Mouse (Mus musculus): ENCODE data around the gene Bex4. TPM values are rescaled to one million over a fixed set of nuclear protein-coding genes. Genes with fewer than 3 reads are reported as not detected.
A peak's percentile ranks its signal among the peaks of the same experiment; 100 is the strongest.
"Not testable (repeated sequence)": the region's sequence is repeated elsewhere in the genome, so short reads cannot be mapped to it uniquely, and the experiment has no call there.

The Bex4 gene
- total and polyA plus RNA-seq, 2 experiments from 2014 or later = 20.0 to 153 TPM

DNA sequence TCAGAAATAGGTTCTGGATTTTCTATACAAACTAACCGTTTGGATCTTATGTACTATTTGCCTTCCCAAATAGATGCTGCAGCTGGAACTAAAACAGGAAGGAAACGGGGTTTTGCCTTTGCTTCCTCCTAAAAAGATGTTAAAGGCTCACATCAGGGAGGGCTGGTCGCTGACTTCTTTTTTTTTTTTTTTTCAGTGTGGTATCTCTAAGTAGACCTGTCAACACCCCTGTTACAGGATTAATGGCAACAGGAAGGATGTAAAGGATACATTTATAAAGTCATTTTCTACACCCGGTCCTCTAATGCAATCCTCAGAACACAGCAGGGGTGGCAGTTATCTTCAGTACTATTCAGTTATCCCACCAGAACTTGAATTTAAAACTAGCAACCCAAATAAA is 23.8 kb upstream of the Bex4 start:
- no peaks in the 10 kb centered on the region for H3K36me3 ChIP-seq (ENCODE audit: insufficient read depth, low read length)
- H3K4me1 ChIP-seq (ENCODE audit: insufficient read depth, low read length) = no peaks in the 10 kb centered on the region
- H3K9ac ChIP-seq (replicated peaks; ENCODE audit: low read length) = no peak overlapping the region
- no peak for TF ChIP-seq CTCF (IDR thresholded peaks at IDR 0.05; ENCODE audit: low read depth)
- H3K9me3 ChIP-seq (ENCODE audit: low read length) = no peaks in the 10 kb centered on the region
- ATAC-seq (peak; percentile 10; the same call in 1 of the 2 replicates), DNase-seq (ENCODE audit: low spot score) (no peak)
- H3K4me2 ChIP-seq (ENCODE audit: low read depth, low read length) = peak overlapping the region; percentile 50
- peak overlapping the region; percentile 6; the same call in 1 of the 2 replicates for H3K4me3 ChIP-seq (ENCODE audit: low read length)
- H3K27me3 ChIP-seq (ENCODE audit: insufficient read depth, low read length) = no peaks in the 10 kb centered on the region
- H3K27ac ChIP-seq = no peak overlapping the region
- 49% methylated on average over 4 of the region's 4 CpGs for WGBS

- Histone ChIP-seq H3K27me3 (ENCODE audit: insufficient read depth, low read length) (no peaks in the 10 kb centered on the region), H3K9me3 (ENCODE audit: low read length) (no peaks in the 10 kb centered on the region), H3K27ac (peak overlapping the region; percentile 87), H3K4me2 (ENCODE audit: low read depth, low read length) (peak overlapping the region; percentile 50), H3K9ac (replicated peaks; ENCODE audit: low read length) (peak overlapping the region; percentile 37; the same call in 1 of the 2 replicates), H3K4me3 (ENCODE audit: low read length) (peak overlapping the region; percentile 36), H3K36me3 (ENCODE audit: insufficient read depth, low read length) (no peaks in the 10 kb centered on the region), H3K4me1 (ENCODE audit: insufficient read depth, low read length) (no peaks in the 10 kb centered on the region)
- TF ChIP-seq CTCF (IDR thresholded peaks at IDR 0.05; ENCODE audit: low read depth) = no peak
- ATAC-seq = peak; percentile 99
- DNase-seq (ENCODE audit: low spot score) = peak; percentile 93
- WGBS = 34% methylated on average over 23 of the region's 23 CpGs
Measured at GRCm38 (mm10) chrX:136115419-136115961, 23.3 kb upstream of the Bex4 start.

DNA sequence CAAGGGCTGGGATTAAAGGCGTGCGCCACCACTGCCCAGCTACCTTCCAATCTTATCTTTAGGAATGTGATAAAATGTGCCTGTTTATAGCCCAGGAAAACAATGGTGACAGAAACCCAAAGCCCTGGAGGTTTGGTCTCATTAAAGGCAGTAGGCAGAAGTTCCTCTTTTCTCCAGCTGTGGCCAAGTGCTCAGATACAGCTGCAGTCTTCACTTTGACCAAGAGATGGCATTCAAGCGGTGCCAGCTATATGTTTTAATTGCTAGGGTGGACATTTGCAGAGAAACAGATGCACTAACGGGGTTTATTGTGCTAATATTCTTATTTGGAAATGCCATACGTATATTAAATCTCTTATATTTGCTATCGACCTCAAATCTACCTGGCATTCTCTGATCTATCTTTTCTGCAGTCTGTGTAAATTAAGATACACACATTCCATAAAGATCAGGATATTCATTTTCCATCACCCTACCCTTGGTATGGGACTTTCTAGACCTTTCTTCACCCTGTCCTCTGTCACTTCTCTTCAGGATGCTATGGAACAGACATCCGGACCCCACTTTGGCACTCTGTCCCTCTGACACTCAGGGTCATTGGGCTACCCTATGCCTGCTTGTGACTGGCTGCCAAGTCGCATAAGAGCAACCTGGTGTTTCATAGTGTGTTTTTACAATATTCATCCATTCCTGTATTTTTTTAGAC is 11.6 kb upstream of the Bex4 start:
- no peak overlapping the region for H3K9ac ChIP-seq (replicated peaks; ENCODE audit: low read length)
- TF ChIP-seq CTCF (IDR thresholded peaks at IDR 0.05; ENCODE audit: low read depth) = peak; percentile 40; the same call in 1 of the 2 replicates
- ATAC-seq (no peak), DNase-seq (ENCODE audit: low spot score) (peak; percentile 34)
- H3K27me3 ChIP-seq (ENCODE audit: insufficient read depth, low read length) = no peaks in the 10 kb centered on the region
- H3K9me3 ChIP-seq (ENCODE audit: low read length) = no peaks in the 10 kb centered on the region
- H3K4me2 ChIP-seq (ENCODE audit: low read depth, low read length) = no peak overlapping the region
- no peaks in the 10 kb centered on the region for H3K4me1 ChIP-seq (ENCODE audit: insufficient read depth, low read length)
- WGBS = 66% methylated on average over 8 of the region's 8 CpGs
- H3K36me3 ChIP-seq (ENCODE audit: insufficient read depth, low read length) = no peaks in the 10 kb centered on the region
- H3K27ac ChIP-seq = no peak overlapping the region
- H3K4me3 ChIP-seq (ENCODE audit: low read length) = no peak overlapping the region

DNA sequence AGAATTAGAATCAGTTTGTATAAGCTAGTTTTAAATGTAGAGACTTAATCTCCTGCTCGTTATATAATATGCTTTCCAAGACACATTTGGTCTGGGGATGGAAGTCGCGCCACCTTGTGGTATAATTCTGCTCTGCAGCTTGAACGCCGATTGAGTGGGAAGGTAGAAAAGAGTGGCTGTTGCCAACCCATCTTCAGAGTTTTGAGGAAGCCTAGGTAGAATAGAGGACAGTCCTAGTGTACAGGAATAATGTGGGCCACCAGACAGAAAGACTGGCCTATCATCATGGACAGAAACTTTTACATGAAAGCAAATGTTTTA is 11.1 kb upstream of the Bex4 start:
- H3K4me2 ChIP-seq (ENCODE audit: low read depth, low read length) = no peak overlapping the region
- WGBS = 21% methylated on average over 5 of the region's 5 CpGs
- H3K36me3 ChIP-seq (ENCODE audit: insufficient read depth, low read length) = no peaks in the 10 kb centered on the region
- no peak overlapping the region for H3K4me3 ChIP-seq (ENCODE audit: low read length)
- ATAC-seq = no peak
- H3K27ac ChIP-seq = no peak overlapping the region
- no peaks in the 10 kb centered on the region for H3K27me3 ChIP-seq (ENCODE audit: insufficient read depth, low read length)
- peak; percentile 74 for TF ChIP-seq CTCF (IDR thresholded peaks at IDR 0.05; ENCODE audit: low read depth)
- H3K4me1 ChIP-seq (ENCODE audit: insufficient read depth, low read length) = no peaks in the 10 kb centered on the region
- no peak overlapping the region for H3K9ac ChIP-seq (replicated peaks; ENCODE audit: low read length)
- DNase-seq (ENCODE audit: low spot score) = peak; percentile 57
- no peaks in the 10 kb centered on the region for H3K9me3 ChIP-seq (ENCODE audit: low read length)

GRCm38 (mm10) chrX:136135559-136135958 is 3.2 kb upstream of the Bex4 start:
- Histone ChIP-seq H3K27me3 (ENCODE audit: insufficient read depth, low read length) (no peaks in the 10 kb centered on the region), H3K9me3 (ENCODE audit: low read length) (no peaks in the 10 kb centered on the region), H3K4me2 (ENCODE audit: low read depth, low read length) (no peak overlapping the region), H3K36me3 (ENCODE audit: insufficient read depth, low read length) (no peaks in the 10 kb centered on the region), H3K27ac (no peak overlapping the region), H3K4me3 (ENCODE audit: low read length) (no peak overlapping the region), H3K4me1 (ENCODE audit: insufficient read depth, low read length) (no peaks in the 10 kb centered on the region), H3K9ac (replicated peaks; ENCODE audit: low read length) (no peak overlapping the region)
- no peak for ATAC-seq
- TF ChIP-seq CTCF (IDR thresholded peaks at IDR 0.05; ENCODE audit: low read depth) = no peak
- 89% methylated on average over 4 of the region's 4 CpGs for WGBS
- no peak for DNase-seq (ENCODE audit: low spot score)

- H3K4me3 ChIP-seq (ENCODE audit: low read length) = peak overlapping the region; percentile 32
- ATAC-seq = peak; percentile 19; the same call in 1 of the 2 replicates
- H3K27ac ChIP-seq; H3K36me3 ChIP-seq (ENCODE audit: insufficient read depth, low read length); H3K27me3 ChIP-seq (ENCODE audit: insufficient read depth, low read length); H3K9ac ChIP-seq (replicated peaks; ENCODE audit: low read length); H3K4me1 ChIP-seq (ENCODE audit: insufficient read depth, low read length); DNase-seq (ENCODE audit: low spot score); H3K9me3 ChIP-seq (ENCODE audit: low read length): not testable (repeated sequence)
- peak overlapping the region; percentile 48 for H3K4me2 ChIP-seq (ENCODE audit: low read depth, low read length)
- WGBS = 36% methylated on average over 5 of the region's 5 CpGs
Measured at GRCm38 (mm10) chrX:136139640-136140004, 826 bp downstream of the Bex4 start.

GRCm38 (mm10) chrX:136141385-136141784 is 2.6 kb downstream of the Bex4 start:
- no peak overlapping the region for H3K27ac ChIP-seq
- H3K27me3 ChIP-seq (ENCODE audit: insufficient read depth, low read length) = no peaks in the 10 kb centered on the region
- H3K9ac ChIP-seq (replicated peaks; ENCODE audit: low read length) = no peak overlapping the region
- H3K4me2 ChIP-seq (ENCODE audit: low read depth, low read length) = no peak overlapping the region
- H3K36me3 ChIP-seq (ENCODE audit: insufficient read depth, low read length) = no peaks in the 10 kb centered on the region
- ATAC-seq = no peak
- no peak overlapping the region for H3K4me3 ChIP-seq (ENCODE audit: low read length)
- H3K9me3 ChIP-seq (ENCODE audit: low read length) = no peaks in the 10 kb centered on the region
- whole genome bisulfite sequencing = 83% methylated on average over 5 of the region's 5 CpGs
- TF ChIP-seq CTCF (IDR thresholded peaks at IDR 0.05; ENCODE audit: low read depth) = no peak
- no peak for DNase-seq (ENCODE audit: low spot score)
- H3K4me1 ChIP-seq (ENCODE audit: insufficient read depth, low read length) = no peaks in the 10 kb centered on the region
